8 mouse cellular contexts compared by ENCODE assay signal in the genomic region with DNA sequence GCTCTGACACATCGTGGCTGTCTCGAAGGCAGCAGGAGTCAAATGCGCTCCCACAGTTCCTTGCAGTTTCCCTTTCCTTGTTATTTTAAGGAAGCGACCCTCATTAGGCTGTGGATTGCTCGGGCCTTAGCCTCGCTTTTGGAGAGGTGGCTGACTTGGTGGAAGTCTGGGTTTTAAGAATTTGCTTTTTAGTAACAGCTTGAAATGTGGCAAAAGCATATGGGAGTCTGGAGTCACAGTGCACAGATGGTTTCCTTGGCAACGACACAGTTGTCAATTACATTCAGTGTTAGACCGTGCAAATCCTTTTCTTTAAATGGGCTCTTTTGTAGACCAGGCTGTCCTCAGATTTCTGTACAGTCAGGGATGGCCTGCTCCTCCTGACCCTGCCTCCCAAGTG. TPM values are rescaled to one million over a fixed set of nuclear protein-coding genes. Genes with fewer than 3 reads are reported as not detected.
A peak's percentile ranks its signal among the peaks of the same experiment; 100 is the strongest.
DNase-seq lines count a peak whose midpoint lies in the region; ATAC-seq and TF ChIP-seq lines count a peak whose summit lies in the region.

No protein-coding gene starts in this region.

- ATAC-seq in kidney, embryonic 16.5 days (ENCODE audit: low FRiP score, low TSS enrichment): no peak
- ATAC-seq in forebrain, postnatal 0 days: peak; percentile 49
- ATAC-seq in liver, embryonic 16.5 days (ENCODE audit: low read depth): no peak

- 0 out of 2 replicates have a peak overlapping the region, but pooled peaks have one; percentile 87 for H3K27ac ChIP-seq in kidney, embryonic 16.5 days (ENCODE audit: low read length)
- H3K27ac ChIP-seq in forebrain, postnatal 0 days (ENCODE audit: low read depth, low read length): peak overlapping the region; percentile 97
- peak overlapping the region; percentile 99 for H3K27ac ChIP-seq in liver, embryonic 16.5 days (ENCODE audit: low read length)

- H3K36me3 ChIP-seq in kidney, embryonic 16.5 days (ENCODE audit: insufficient read depth, low read length): peaks cover 33% of the 10 kb centered on the region
- peaks cover 31% of the 10 kb centered on the region for H3K36me3 ChIP-seq in forebrain, postnatal 0 days (ENCODE audit: insufficient read depth)
- H3K36me3 ChIP-seq in liver, embryonic 16.5 days (ENCODE audit: control insufficient read depth, insufficient read depth): peaks cover 29% of the 10 kb centered on the region

- H3K4me2 ChIP-seq in kidney, embryonic 16.5 days (replicated peaks; ENCODE audit: low read depth, low read length): peak overlapping the region; percentile 91
- H3K4me2 ChIP-seq in forebrain, postnatal 0 days (ENCODE audit: low read depth): peak overlapping the region; percentile 77
- peak overlapping the region; percentile 77 for H3K4me2 ChIP-seq in liver, embryonic 16.5 days (ENCODE audit: low read depth, low read length)

- H3K9me3 ChIP-seq in kidney, embryonic 16.5 days (ENCODE audit: low read length): no peaks in the 10 kb centered on the region
- no peaks in the 10 kb centered on the region for H3K9me3 ChIP-seq in forebrain, postnatal 0 days (ENCODE audit: low read length)
- no peaks in the 10 kb centered on the region for H3K9me3 ChIP-seq in liver, embryonic 16.5 days (replicated peaks; ENCODE audit: control insufficient read depth, low read length)

- peak overlapping the region; percentile 91 for H3K9ac ChIP-seq in kidney, embryonic 16.5 days (replicated peaks; ENCODE audit: low read length)
- H3K9ac ChIP-seq in forebrain, postnatal 0 days: peak overlapping the region; percentile 97
- peak overlapping the region; percentile 93 for H3K9ac ChIP-seq in liver, embryonic 16.5 days (ENCODE audit: low read depth, low read length)

- H3K4me3 ChIP-seq in kidney, embryonic 16.5 days (ENCODE audit: low read length): peak overlapping the region; percentile 73
- peak overlapping the region; percentile 99 for H3K4me3 ChIP-seq in forebrain, postnatal 0 days (ENCODE audit: low read depth, low read length)
- peak overlapping the region; percentile 95 for H3K4me3 ChIP-seq in liver, embryonic 16.5 days (ENCODE audit: low read depth, low read length)

- 15% methylated on average over 8 of the region's 8 CpGs for WGBS in kidney, embryonic 16.5 days
- WGBS in forebrain, postnatal 0 days: 15% methylated on average over 8 of the region's 8 CpGs
- 12% methylated on average over 8 of the region's 8 CpGs for WGBS in liver, embryonic 16.5 days (ENCODE audit: insufficient replicate concordance)

- no peak for DNase-seq in kidney, postnatal 14 days
- DNase-seq in R1 (ENCODE audit: low read depth, low spot score): peak; percentile 47
- DNase-seq in forebrain, postnatal 0 days: peak; percentile 79
- no peak for DNase-seq in retina, postnatal 1 day
- DNase-seq in cerebellum, postnatal 36 days: no peak
- DNase-seq in adrenal gland, adult 8-10 months: no peak

- TF ChIP-seq CTCF in forebrain, postnatal 0 days (IDR thresholded peaks at IDR 0.05; ENCODE audit: low read depth): no peak

- H3K4me1 ChIP-seq in kidney, embryonic 16.5 days (ENCODE audit: insufficient read depth, low read length): peaks cover 8% of the 10 kb centered on the region
- peaks cover 10% of the 10 kb centered on the region for H3K4me1 ChIP-seq in forebrain, postnatal 0 days (ENCODE audit: insufficient read depth)
- peaks cover 18% of the 10 kb centered on the region for H3K4me1 ChIP-seq in liver, embryonic 16.5 days (ENCODE audit: control insufficient read depth, low read depth, low read length)

- no peaks in the 10 kb centered on the region; the same call in 1 of the 2 replicates for H3K27me3 ChIP-seq in kidney, embryonic 16.5 days (ENCODE audit: insufficient read depth, low read length)
- H3K27me3 ChIP-seq in forebrain, postnatal 0 days (ENCODE audit: insufficient read depth, low read length): no peaks in the 10 kb centered on the region
- H3K27me3 ChIP-seq in liver, embryonic 16.5 days (ENCODE audit: control insufficient read depth, insufficient read depth, low read depth, low read length): no peaks in the 10 kb centered on the region; the same call in 1 of the 2 replicates

RNA-seq across cellular contexts. Expression of a gene that starts 1.0 kb away (rescaled TPM):
- 143 and 146 TPM in 2 replicates for polyA plus RNA-seq in kidney, embryonic 16.5 days (2015; fragmentation: Nextera tagmentation; extraction: Ambion mirVana)
- 103 and 108 TPM in 2 replicates for total RNA-seq in forebrain, postnatal 0 days (2014; rRNA removed)
- 150 and 161 TPM in 2 replicates for polyA plus RNA-seq in forebrain, postnatal 0 days (2015; fragmentation: Nextera tagmentation; extraction: Ambion mirVana)
- 55.2 and 56.6 TPM in 2 replicates for polyA plus RNA-seq in liver, embryonic 16.5 days (2015; fragmentation: Nextera tagmentation; extraction: Ambion mirVana)
- 10 to 100 TPM; 67.3 to 77.6 (median 73.4) TPM for total RNA-seq in adrenal gland, adult 8-10 months (2022)

RNA-seq across cellular contexts. Expression of a gene that starts 19.4 kb away (rescaled TPM):
- 35.4 and 37.0 TPM in 2 replicates for polyA plus RNA-seq in kidney, embryonic 16.5 days (2015; fragmentation: Nextera tagmentation; extraction: Ambion mirVana)
- total RNA-seq in forebrain, postnatal 0 days (2014; rRNA removed): 5.9 and 6.6 TPM in 2 replicates
- 11.0 and 14.5 TPM in 2 replicates for polyA plus RNA-seq in forebrain, postnatal 0 days (2015; fragmentation: Nextera tagmentation; extraction: Ambion mirVana)
- polyA plus RNA-seq in liver, embryonic 16.5 days (2015; fragmentation: Nextera tagmentation; extraction: Ambion mirVana): 279 and 350 TPM in 2 replicates
- 10 to 100 TPM; 16.0 to 26.0 (median 21.5) TPM for total RNA-seq in adrenal gland, adult 8-10 months (2022)

RNA-seq across cellular contexts. Expression of a gene that starts 23.4 kb away (rescaled TPM):
- polyA plus RNA-seq in kidney, embryonic 16.5 days (2015; fragmentation: Nextera tagmentation; extraction: Ambion mirVana): 0.05 and 0.23 TPM in 2 replicates
- 1.1 and 1.3 TPM in 2 replicates for total RNA-seq in forebrain, postnatal 0 days (2014; rRNA removed)
- polyA plus RNA-seq in forebrain, postnatal 0 days (2015; fragmentation: Nextera tagmentation; extraction: Ambion mirVana): 0.92 and 1.1 TPM in 2 replicates
- polyA plus RNA-seq in liver, embryonic 16.5 days (2015; fragmentation: Nextera tagmentation; extraction: Ambion mirVana): not detected in 2 replicates
- not detected for total RNA-seq in adrenal gland, adult 8-10 months (2022)

Comparison
In these comparisons a context has a peak if more than half of its experiments do, and no peak if none do; other contexts are left out.
1. DNase-seq: peak in R1 (single experiment) and forebrain, postnatal 0 days (single experiment); none in kidney, postnatal 14 days (single experiment), retina, postnatal 1 day (single experiment), cerebellum, postnatal 36 days (0 of 2) and adrenal gland, adult 8-10 months (single experiment).
2. Peak in every context shown above with its lines, with median percentiles within 50 percentile points of each other: H3K27ac ChIP-seq, H3K4me2 ChIP-seq, H3K4me3 ChIP-seq and H3K9ac ChIP-seq.